Mouse (Mus musculus) urinary bladder, postnatal 4 days (tissue): ENCODE measurements at regions not wholly inside any gene's neighbourhood (a gene's known extent, or its start where the extent isn't known, plus 50 kb on each side); places are given as distances from the start of the nearest gene placed in this dataset.
"Not testable (repeated sequence)": the region's sequence is repeated elsewhere in the genome, so short reads cannot be mapped to it uniquely, and the experiment has no call there.

Experiments
- DNase-seq, 2 experiments: peaks; one replicate each; pipeline ENCODE4 v3.0.0; 2021 to 2022; ENCODE audit warnings: low spot score in 2 of 2

DNA sequence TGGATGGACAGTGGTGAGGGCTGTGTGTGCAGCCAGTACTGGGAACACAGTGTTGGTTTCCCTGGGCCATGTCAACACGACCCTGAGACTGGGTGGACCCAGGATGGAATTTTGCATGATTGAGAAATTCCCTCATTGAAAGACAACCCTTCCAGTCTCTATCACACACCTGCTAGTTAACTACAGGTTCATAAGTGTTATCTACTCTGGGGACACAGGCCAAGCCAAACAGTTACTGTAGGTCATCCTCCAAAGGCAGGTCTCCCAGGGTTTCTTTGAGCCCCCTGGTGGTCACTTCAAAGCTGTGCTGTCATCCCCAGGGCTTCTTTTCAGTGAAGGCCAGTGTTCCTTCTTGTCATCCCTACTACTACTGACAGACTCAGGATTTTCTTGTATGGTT is 276.7 kb downstream of the Cyp26b1 start:
- no peak for DNase-seq

- DNase-seq: no peak
Observed at GRCm38 (mm10) chr6:84315175-84315912, 278.4 kb downstream of the Cyp26b1 start.

GRCm38 (mm10) chr6:84313797-84314196 is 279.9 kb downstream of the Cyp26b1 start:
- DNase-seq: no peak

- no peak for DNase-seq
Observed at GRCm38 (mm10) chr6:84310635-84311241, 283.0 kb downstream of the Cyp26b1 start.

GRCm38 (mm10) chr6:84307556-84307955 is 286.2 kb downstream of the Cyp26b1 start:
- no peak for DNase-seq

DNA sequence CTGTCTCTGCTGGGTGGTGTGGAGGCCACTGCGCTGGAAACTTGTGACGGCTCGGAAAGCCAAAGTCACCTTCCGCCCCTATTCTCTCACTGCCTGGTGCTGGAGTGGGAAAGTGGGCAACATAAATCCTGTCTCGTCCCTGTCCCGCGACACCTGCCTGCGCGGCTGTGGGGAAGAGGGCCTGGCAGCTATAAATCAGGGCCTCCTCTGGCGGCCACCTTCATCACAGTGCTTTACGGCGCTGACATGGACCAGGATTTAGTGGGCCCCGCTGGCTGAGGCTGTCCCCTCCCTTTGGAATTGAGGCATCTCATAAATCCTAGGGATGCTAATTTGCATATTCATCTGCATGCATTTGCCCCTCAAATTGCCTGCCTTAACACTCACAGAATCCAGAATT is 287.1 kb downstream of the Cyp26b1 start:
- no peak for DNase-seq

DNA sequence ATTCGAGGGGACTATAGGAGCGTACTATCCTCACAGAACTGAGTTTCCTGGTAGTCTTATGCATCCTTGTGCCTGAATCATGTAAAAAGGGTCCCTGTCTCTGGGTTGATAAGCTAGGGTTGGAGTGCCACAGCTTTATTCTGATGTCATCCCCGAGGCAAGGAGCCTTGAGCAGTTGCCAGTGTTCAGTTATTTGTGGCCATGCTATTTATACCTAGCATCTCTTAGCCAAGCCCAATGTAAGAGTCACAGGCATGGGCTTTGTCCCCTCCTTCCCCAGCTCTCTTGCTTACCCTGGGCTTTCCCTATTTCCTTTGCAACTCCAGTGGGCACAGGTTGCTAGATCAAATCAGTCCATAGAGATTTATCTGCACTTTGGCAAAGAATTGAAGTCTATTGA is 288.6 kb downstream of the Cyp26b1 start:
- DNase-seq: no peak

DNA sequence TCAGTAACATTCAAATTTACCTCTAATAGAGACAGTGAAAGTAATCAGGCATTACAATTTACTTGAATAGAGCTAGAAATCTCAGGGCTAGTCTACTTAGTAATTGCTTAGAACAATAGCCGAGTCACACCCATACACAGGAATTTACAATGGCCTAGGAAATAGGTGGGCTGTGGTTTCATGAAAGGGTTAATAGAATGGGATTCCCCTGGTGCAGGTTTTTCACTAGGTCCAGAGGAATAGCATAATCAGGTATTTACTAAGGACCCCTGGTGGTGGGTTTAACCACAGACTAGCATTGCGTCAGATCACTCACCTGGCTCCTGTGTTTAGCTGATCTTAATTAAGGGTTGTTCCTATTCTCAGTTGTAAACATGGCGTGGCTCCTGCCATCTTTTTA is 290.8 kb downstream of the Cyp26b1 start:
- not testable (repeated sequence) for DNase-seq

DNA sequence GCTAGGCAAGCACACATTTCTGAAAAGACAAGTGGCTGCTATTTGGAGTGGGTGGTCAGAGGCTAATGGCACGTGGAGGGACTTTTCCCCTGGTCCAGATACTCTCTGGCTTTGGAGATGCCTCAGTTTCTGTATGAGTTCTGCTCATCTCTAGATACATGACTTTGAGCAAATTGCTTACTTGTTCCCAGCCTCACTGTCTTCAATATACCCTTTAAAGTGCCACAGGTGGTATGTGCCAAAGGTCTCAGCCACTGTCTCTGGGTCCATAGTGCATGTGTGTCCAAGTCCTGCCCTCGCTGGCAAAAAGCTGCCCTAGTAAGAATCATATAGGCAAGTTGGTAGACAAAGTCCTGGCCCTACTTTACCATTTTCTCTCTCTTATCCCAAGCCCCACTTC is 291.5 kb downstream of the Dysf start:
- DNase-seq: no peak

DNA sequence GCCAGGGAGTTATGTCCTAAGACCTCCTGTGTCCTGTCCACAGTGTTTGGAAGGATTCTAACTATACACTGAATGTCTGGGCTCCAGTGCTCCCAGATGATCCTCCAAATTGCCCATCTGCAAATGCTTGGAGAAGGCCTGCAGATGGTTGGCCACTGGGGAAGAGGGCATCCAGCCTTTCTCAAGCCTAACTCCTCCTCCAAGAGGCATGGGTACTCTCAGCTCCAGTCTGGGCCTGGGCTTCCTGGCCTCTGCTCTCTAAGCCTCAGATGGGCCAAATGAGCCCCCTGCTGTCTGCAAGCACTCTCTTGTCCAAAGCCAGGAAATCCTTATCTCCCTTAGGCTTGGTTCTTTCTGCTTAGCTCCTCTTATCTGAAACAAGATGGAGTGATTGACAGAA is 290.8 kb downstream of the Dysf start:
- DNase-seq: no peak

- not testable (repeated sequence) for DNase-seq
Observed at GRCm38 (mm10) chr6:84273907-84274306, 265.5 kb downstream of the Dysf start.

- DNase-seq: peak in 1 of 2 experiments; percentile 47
Observed at GRCm38 (mm10) chr6:84272520-84273311, 264.3 kb downstream of the Dysf start.

DNA sequence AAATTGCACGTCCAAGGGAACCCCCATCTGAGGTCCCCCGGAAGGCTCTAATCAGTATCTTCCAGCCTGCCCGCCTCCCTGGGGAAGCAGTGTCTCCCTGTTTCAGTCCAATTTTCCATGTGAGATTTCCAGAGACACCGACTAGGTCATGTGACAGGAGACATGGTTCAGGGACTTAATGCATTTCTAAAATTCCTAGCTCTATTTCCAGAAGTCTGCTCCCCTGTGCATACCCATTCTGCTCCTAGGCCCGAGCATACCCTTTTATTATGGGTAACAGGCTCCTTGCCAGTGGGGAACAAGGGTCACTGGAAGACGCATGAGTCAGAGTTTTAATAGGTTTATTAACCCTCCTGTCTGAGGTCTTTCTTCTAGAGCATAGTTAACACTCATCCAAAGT is 263.6 kb downstream of the Dysf start:
- DNase-seq: no peak

DNA sequence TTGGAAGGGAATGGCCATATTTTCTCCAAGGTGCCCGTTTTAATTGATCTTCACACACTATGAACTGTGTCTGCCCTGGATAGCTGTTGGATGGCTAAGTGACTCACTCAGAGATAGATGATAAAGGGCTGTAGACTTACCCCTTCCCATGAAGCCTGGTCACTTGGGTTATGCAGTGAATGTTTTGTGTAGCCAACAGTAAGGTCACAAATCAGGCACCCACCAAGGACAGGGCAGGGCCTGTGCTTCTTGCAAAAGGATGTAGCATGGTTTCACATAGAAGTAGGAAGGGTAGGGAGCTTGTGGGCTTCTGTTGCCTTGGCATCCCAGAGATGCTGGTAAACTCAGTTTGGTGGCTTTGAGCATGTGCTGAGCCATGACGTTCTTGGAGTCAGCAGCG is 263.1 kb downstream of the Dysf start:
- DNase-seq: no peak

DNA sequence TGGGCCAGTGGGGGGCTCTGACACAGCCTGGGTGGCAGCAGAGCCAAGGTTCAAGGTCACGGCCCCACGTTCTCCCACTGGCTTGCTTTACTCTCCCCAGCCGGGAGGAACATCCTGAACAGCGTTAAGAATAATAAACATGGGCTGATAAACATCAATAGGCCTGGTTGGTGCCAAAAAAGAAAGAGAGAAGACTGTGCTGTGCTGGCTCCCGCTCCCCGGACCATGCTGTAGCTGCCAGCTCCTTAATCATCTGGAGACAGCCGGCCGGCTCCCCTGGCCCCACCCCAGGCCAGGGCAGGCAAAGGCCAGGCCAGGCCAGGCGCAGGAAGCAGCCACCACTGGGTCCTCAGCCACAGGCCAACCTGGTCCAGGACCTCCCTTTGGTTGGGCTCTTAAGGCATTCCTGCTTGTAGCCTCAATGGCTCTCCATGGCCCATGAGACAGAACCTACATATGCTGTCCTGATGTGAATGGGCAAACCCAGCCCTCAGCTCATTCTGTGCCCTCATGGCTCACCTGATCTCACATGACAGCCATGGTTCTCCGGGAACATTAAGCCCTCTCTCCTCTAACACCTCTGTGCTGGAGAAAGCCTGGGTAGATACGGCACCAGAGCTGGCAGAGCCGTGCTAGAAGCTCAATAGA is 262.3 kb downstream of the Dysf start:
- DNase-seq: peak; percentile 34 to 59

GRCm38 (mm10) chr6:84269478-84269877 is 261.1 kb downstream of the Dysf start:
- peak in 1 of 2 experiments; percentile 35 for DNase-seq

GRCm38 (mm10) chr6:84269023-84269422 is 260.6 kb downstream of the Dysf start:
- DNase-seq: peak in 1 of 2 experiments; percentile 55

DNA sequence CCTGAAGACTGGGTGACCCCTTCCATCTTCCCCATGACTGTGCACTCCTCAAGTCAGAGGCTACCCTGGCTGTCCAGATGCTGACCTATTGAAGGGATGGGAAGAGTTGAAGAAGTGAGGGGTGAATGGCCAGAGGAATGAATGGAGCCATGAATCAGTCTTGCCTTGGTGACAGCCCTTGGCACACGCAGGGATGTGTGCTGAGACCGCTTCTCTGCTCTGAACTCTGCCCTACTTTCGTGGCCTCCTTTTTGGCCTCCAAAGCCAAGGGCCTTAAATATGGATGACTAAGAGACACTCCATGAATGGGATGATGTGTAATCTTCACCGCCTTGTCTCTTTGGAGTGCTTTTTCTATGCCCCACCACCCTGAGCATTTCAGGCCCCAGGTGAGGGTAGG is 259.7 kb downstream of the Dysf start:
- peak in 1 of 2 experiments; percentile 43 for DNase-seq

DNA sequence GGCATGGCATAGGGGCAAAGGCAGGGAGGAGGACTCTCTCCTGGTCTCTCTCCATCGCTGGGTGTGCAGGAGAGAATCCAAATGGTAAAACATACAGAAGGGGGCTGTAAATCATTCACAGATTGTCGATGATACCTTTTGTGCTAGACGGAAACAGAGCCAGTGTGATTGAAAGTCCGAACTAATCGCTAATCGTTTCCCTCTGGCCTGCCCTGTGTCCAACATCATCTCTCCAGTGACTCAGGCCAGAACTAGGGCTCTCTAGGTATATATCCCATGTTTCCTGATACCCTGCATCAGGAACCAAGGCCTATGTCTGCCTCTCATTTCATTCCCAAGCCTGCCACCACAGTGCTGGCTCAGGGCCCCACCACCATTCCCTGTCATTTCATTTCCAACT is 259.1 kb downstream of the Dysf start:
- DNase-seq: no peak

GRCm38 (mm10) chr6:84266736-84267135 is 258.3 kb downstream of the Dysf start:
- peak in 1 of 2 experiments; percentile 41 for DNase-seq

DNA sequence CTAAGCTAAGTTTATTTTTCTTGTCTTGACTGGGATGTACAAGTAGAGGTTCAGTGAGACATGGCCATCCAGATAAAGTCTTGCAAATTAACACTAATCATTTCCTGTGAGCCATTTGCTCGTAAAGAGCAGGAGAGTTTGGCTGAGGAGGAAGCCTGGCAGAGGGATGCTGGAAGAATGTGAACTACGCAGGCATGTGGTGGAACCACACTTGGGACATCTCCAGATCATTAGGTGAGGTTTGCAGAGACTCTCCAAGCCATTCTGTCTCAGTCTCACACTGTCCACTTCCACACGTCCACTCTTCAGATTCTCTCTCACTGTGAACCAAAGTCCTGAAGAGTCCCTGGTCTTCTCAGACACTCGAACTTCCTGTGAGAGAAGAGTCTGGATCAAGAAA is 256.3 kb downstream of the Dysf start:
- DNase-seq: no peak

GRCm38 (mm10) chr6:84263686-84264085 is 255.3 kb downstream of the Dysf start:
- no peak for DNase-seq
